Mouse (Mus musculus) splenic B cell, adult 2 months (primary cell): Measurements from ENCODE around the gene Mmp9.

Experiments
- DNase-seq: peaks from one replicate; pipeline ENCODE4 v3.0.0-alpha.2; 2011; ENCODE audit warnings: low read depth, low spot score
- H3K27me3 ChIP-seq: 2 replicates; pipeline ENCODE4 v1.6.1; 2012; ENCODE audit warnings: mild to moderate bottlenecking, low read length, moderate library complexity, mixed read lengths; ENCODE audit not compliant: control insufficient read depth, poor library complexity, insufficient read depth, severe bottlenecking
- H3K36me3 ChIP-seq: 2 replicates; pipeline ENCODE4 v1.6.1; 2012; ENCODE audit warnings: mild to moderate bottlenecking, low read length, moderate library complexity, mixed read lengths; ENCODE audit not compliant: control insufficient read depth, poor library complexity, insufficient read depth, severe bottlenecking

Gene Mmp9

GRCm38 (mm10) chr2:164930706-164931581 is 9.6 kb upstream of the Mmp9 start:
- no peak for DNase-seq
- no peaks in the 10 kb centered on the region for H3K27me3 ChIP-seq

GRCm38 (mm10) chr2:164933534-164933933 is 7.0 kb upstream of the Mmp9 start:
- H3K27me3 ChIP-seq: no peaks in the 10 kb centered on the region
- no peaks in the 10 kb centered on the region; the same call in 1 of the 2 replicates for H3K36me3 ChIP-seq
- DNase-seq: no peak

More at GRCm38 (mm10) chr2:164930706-164931581, 9.6 kb upstream of the Mmp9 start:
- H3K36me3 ChIP-seq: no peaks in the 10 kb centered on the region

GRCm38 (mm10) chr2:164935991-164936390 is 4.6 kb upstream of the Mmp9 start:
- Histone ChIP-seq H3K27me3 (0 out of 2 replicates have a peak, but pooled peaks cover 2% of the 10 kb centered on the region), H3K36me3 (no peaks in the 10 kb centered on the region; the same call in 1 of the 2 replicates)
- no peak for DNase-seq

GRCm38 (mm10) chr2:164938146-164939091 is 2.2 kb upstream of the Mmp9 start:
- peak; percentile 53 for DNase-seq
- 0 out of 2 replicates have a peak, but pooled peaks cover 2% of the 10 kb centered on the region for H3K27me3 ChIP-seq
- H3K36me3 ChIP-seq: no peaks in the 10 kb centered on the region; the same call in 1 of the 2 replicates

GRCm38 (mm10) chr2:164939106-164939505 is 1.5 kb upstream of the Mmp9 start:
- Histone ChIP-seq H3K36me3 (no peaks in the 10 kb centered on the region; the same call in 1 of the 2 replicates), H3K27me3 (0 out of 2 replicates have a peak, but pooled peaks cover 2% of the 10 kb centered on the region)
- no peak for DNase-seq

GRCm38 (mm10) chr2:164942692-164943290 is 2.2 kb downstream of the Mmp9 start:
- peak; percentile 77 for DNase-seq
- Histone ChIP-seq H3K36me3 (no peaks in the 10 kb centered on the region), H3K27me3 (0 out of 2 replicates have a peak, but pooled peaks cover 2% of the 10 kb centered on the region)

GRCm38 (mm10) chr2:164947506-164947905 is 6.9 kb downstream of the Mmp9 start:
- no peaks in the 10 kb centered on the region for H3K27me3 ChIP-seq
- DNase-seq: no peak
- no peaks in the 10 kb centered on the region for H3K36me3 ChIP-seq

- no peaks in the 10 kb centered on the region for H3K27me3 ChIP-seq
- no peaks in the 10 kb centered on the region for H3K36me3 ChIP-seq
- no peak for DNase-seq
Measured at GRCm38 (mm10) chr2:164947930-164948329, 7.3 kb downstream of the Mmp9 start.

- no peak for DNase-seq
- no peaks in the 10 kb centered on the region for H3K36me3 ChIP-seq
- no peaks in the 10 kb centered on the region for H3K27me3 ChIP-seq
Measured at GRCm38 (mm10) chr2:164948962-164949361, 8.4 kb downstream of the Mmp9 start.

- DNase-seq: peak; percentile 63
- Histone ChIP-seq H3K27me3 (no peaks in the 10 kb centered on the region), H3K36me3 (no peaks in the 10 kb centered on the region)
Measured at GRCm38 (mm10) chr2:164950501-164950900, 9.9 kb downstream of the Mmp9 start.

- peak; percentile 43 for DNase-seq
Measured at GRCm38 (mm10) chr2:164951745-164952144, 11.2 kb downstream of the Mmp9 start.

GRCm38 (mm10) chr2:164952448-164952847 is 11.9 kb downstream of the Mmp9 start:
- Histone ChIP-seq H3K27me3 (no peaks in the 10 kb centered on the region), H3K36me3 (no peaks in the 10 kb centered on the region)
- DNase-seq: peak; percentile 60

More at GRCm38 (mm10) chr2:164951745-164952144, 11.2 kb downstream of the Mmp9 start:
- H3K27me3 ChIP-seq: no peaks in the 10 kb centered on the region
- no peaks in the 10 kb centered on the region for H3K36me3 ChIP-seq

GRCm38 (mm10) chr2:164953224-164953623 is 12.6 kb downstream of the Mmp9 start:
- no peaks in the 10 kb centered on the region for H3K36me3 ChIP-seq
- peak; percentile 88 for DNase-seq
- no peaks in the 10 kb centered on the region for H3K27me3 ChIP-seq

GRCm38 (mm10) chr2:164955725-164956124 is 15.1 kb downstream of the Mmp9 start:
- no peaks in the 10 kb centered on the region for H3K36me3 ChIP-seq
- no peaks in the 10 kb centered on the region for H3K27me3 ChIP-seq
- no peak for DNase-seq
